In genomic region chr8:28473190-28473589, GRCm38 (mm10) we compare ENCODE assay signal across 20 mouse cellular contexts.
"Had no signal": no experiment of that assay in that cellular context is flagged by ENCODE, and none has a peak within 500 bp of the region (broad histone marks: within the 10 kb centered on the region; RNA-seq: fewer than 3 reads in every experiment).

No protein-coding gene starts in this region.

- DNase-seq: kidney, adult 2 months; kidney, postnatal 25 days; liver, postnatal 0 days; lung, embryonic 14.5 days; thymus, adult 2 months; thymus, postnatal 14 days; thymus, postnatal 4 days had no signal

- H3K27me3 ChIP-seq: limb, embryonic 12.5 days; limb, embryonic 15.5 days; midbrain, embryonic 12.5 days; midbrain, embryonic 15.5 days; neural tube, embryonic 12.5 days; neural tube, embryonic 15.5 days had no signal

- H3K9ac ChIP-seq: limb, embryonic 12.5 days; limb, embryonic 15.5 days; liver, embryonic 14.5 days; liver, postnatal 0 days; lung, embryonic 14.5 days; midbrain, embryonic 12.5 days; midbrain, embryonic 15.5 days; neural tube, embryonic 12.5 days; neural tube, embryonic 15.5 days had no signal

- ATAC-seq: inflammation-experienced regulatory T-cells, adult 6 months; intestine, postnatal 0 days; liver, postnatal 0 days; lung, postnatal 0 days; midbrain, embryonic 15.5 days had no signal

- H3K9me3 ChIP-seq: limb, embryonic 12.5 days; limb, embryonic 15.5 days; midbrain, embryonic 12.5 days; midbrain, embryonic 15.5 days; neural tube, embryonic 12.5 days; neural tube, embryonic 15.5 days had no signal

- H3K4me1 ChIP-seq: limb, embryonic 12.5 days; limb, embryonic 15.5 days; midbrain, embryonic 12.5 days; midbrain, embryonic 15.5 days; neural tube, embryonic 12.5 days; neural tube, embryonic 15.5 days had no signal

- H3K4me3 ChIP-seq: limb, embryonic 12.5 days; limb, embryonic 15.5 days; midbrain, embryonic 12.5 days; midbrain, embryonic 15.5 days; neural tube, embryonic 12.5 days; neural tube, embryonic 15.5 days had no signal

- H3K4me2 ChIP-seq: limb, embryonic 12.5 days; limb, embryonic 15.5 days; liver, embryonic 11.5 days; lung, embryonic 14.5 days; midbrain, embryonic 12.5 days; midbrain, embryonic 15.5 days; neural tube, embryonic 12.5 days; neural tube, embryonic 15.5 days had no signal

- H3K36me3 ChIP-seq: limb, embryonic 12.5 days; limb, embryonic 15.5 days; midbrain, embryonic 12.5 days; midbrain, embryonic 15.5 days; neural tube, embryonic 12.5 days; neural tube, embryonic 15.5 days had no signal

- H3K27ac ChIP-seq: kidney, postnatal 0 days; limb, embryonic 12.5 days; limb, embryonic 15.5 days; liver, embryonic 14.5 days; macrophage; midbrain, embryonic 12.5 days; midbrain, embryonic 15.5 days; neural tube, embryonic 12.5 days; neural tube, embryonic 15.5 days had no signal
